Mouse (Mus musculus): ENCODE results near the gene Men1.
"Not testable (repeated sequence)": the region's sequence is repeated elsewhere in the genome, so short reads cannot be mapped to it uniquely, and the experiment has no call there.

Men1 gene

GRCm38 (mm10) chr19:6304787-6305516 lies 29.8 kb upstream of the Men1 start:
- peak; percentile 65 for DNase-seq (ENCODE audit: low spot score)

- DNase-seq (ENCODE audit: low spot score), result no peak
These were observed 29.2 kb upstream of the Men1 start for GRCm38 (mm10) chr19:6305517-6306115.

- no peak for DNase-seq (ENCODE audit: low spot score)
These were observed 28.6 kb upstream of the Men1 start, which contains the start of gene Cdc42bpg for GRCm38 (mm10) chr19:6306137-6306551. Cdc42bpg (plus strand) TSS chr19:6306456.

GRCm38 (mm10) chr19:6306586-6306985 lies 28.2 kb upstream of the Men1 start:
- DNase-seq (ENCODE audit: low spot score), result no peak

GRCm38 (mm10) chr19:6307733-6308531 lies 26.8 kb upstream of the Men1 start:
- no peak for DNase-seq (ENCODE audit: low spot score)

- no peak for DNase-seq (ENCODE audit: low spot score)
These were observed 24.6 kb upstream of the Men1 start for GRCm38 (mm10) chr19:6310181-6310580.

GRCm38 (mm10) chr19:6311783-6312182 lies 23.0 kb upstream of the Men1 start:
- not testable (repeated sequence) for DNase-seq (ENCODE audit: low spot score)

GRCm38 (mm10) chr19:6313796-6314195 lies 21.0 kb upstream of the Men1 start:
- no peak for DNase-seq (ENCODE audit: low spot score)

- no peak for DNase-seq (ENCODE audit: low spot score)
These were observed 20.3 kb upstream of the Men1 start for GRCm38 (mm10) chr19:6314513-6314912.

- DNase-seq (ENCODE audit: low spot score), result no peak
These were observed 19.2 kb upstream of the Men1 start for GRCm38 (mm10) chr19:6315573-6315972.

- no peak for DNase-seq (ENCODE audit: low spot score)
These were observed 16.6 kb upstream of the Men1 start for GRCm38 (mm10) chr19:6318145-6318544.

- DNase-seq (ENCODE audit: low spot score), result no peak
These were observed 13.4 kb upstream of the Men1 start for GRCm38 (mm10) chr19:6321358-6321757.

GRCm38 (mm10) chr19:6321786-6322621 lies 12.8 kb upstream of the Men1 start:
- DNase-seq (ENCODE audit: low spot score), result no peak

- DNase-seq (ENCODE audit: low spot score), result no peak
These were observed 10.0 kb upstream of the Men1 start for GRCm38 (mm10) chr19:6324751-6325150.

- no peak for DNase-seq (ENCODE audit: low spot score)
These were observed 3.6 kb upstream of the Men1 start for GRCm38 (mm10) chr19:6331178-6331577.

- DNase-seq (ENCODE audit: low spot score), result no peak
These were observed 2.9 kb upstream of the Men1 start for GRCm38 (mm10) chr19:6331719-6332516.

- no peak for DNase-seq (ENCODE audit: low spot score)
These were observed 801 bp upstream of the Men1 start for GRCm38 (mm10) chr19:6333761-6334595.

- no peak for DNase-seq (ENCODE audit: low spot score)
These were observed 664 bp downstream of the Men1 start for GRCm38 (mm10) chr19:6335458-6335827.

- DNase-seq (ENCODE audit: low spot score), result no peak
These were observed 2.1 kb downstream of the Men1 start for GRCm38 (mm10) chr19:6336920-6337319.

GRCm38 (mm10) chr19:6338171-6338570 lies 3.4 kb downstream of the Men1 start:
- no peak for DNase-seq (ENCODE audit: low spot score)

All from left cerebral cortex, adult 11 months (tissue).